Mouse (Mus musculus) CD4-positive helper T cell, adult 2 months (primary cell): ENCODE results near the gene Racgap1.

ENCODE experiments used
- DNase-seq: peaks from one replicate; pipeline ENCODE4 v3.0.0-alpha.2; 2012; ENCODE audit warnings: low read depth, missing footprints, low spot score

The Racgap1 gene

DNA sequence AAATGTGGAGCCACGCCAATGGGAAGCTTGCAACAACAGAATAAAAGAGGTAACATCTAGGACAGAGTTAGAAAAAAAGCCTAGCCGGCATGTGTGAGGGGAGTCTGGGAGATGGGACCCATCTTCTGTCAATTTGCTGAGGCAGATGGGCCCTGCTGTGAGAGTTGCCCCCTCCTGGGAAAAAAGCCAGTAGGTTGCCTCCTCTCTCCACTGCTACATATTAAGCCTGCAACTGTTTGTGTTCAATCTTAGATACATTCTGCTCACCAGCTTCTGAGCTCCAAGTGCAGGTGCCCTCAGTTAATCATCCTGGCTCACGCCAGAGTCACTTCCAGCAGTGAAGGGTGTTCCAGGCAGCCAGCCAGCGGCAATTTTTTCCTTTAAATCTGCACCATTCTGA, 31.6 kb downstream of the Racgap1 start:
- DNase-seq: no peak

DNA sequence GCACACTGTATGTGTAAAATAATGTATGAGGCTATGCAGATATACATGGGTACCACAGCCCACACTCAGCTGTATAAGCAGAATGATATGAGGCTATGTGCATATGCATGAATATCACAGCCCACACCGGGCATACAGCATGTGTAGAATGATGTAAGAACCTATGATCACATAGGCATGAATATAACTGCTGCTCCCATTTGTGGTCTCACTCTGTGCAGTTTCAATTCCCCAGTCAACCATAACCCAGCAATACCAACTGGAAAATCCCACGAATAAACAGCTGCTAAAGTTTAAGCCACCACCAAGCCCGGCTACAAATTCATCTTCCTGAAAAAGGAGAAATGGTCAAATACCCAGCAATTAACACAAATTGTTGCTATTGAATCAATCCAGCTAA, 32.9 kb downstream of the Racgap1 start:
- no peak for DNase-seq

DNA sequence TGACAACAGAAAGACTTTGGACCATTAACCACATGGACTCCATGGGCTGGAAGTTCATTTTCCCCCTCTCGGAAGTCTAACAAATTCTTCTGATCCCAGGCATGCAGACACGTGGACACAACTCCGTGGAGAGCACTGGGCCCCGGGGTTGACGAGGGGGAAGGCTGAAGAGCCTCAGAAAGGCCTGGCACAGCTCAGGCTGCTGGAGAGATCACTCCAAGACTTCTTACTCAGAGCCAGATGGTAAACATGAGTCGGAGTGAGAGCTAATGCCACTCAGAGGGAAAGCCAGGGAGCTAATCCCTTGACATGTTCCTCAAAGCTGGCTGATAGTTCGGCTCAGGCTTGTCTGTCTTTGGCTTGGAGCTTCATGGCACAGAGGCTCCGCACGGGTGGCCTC, 36.2 kb downstream of the Racgap1 start:
- DNase-seq: no peak

DNA sequence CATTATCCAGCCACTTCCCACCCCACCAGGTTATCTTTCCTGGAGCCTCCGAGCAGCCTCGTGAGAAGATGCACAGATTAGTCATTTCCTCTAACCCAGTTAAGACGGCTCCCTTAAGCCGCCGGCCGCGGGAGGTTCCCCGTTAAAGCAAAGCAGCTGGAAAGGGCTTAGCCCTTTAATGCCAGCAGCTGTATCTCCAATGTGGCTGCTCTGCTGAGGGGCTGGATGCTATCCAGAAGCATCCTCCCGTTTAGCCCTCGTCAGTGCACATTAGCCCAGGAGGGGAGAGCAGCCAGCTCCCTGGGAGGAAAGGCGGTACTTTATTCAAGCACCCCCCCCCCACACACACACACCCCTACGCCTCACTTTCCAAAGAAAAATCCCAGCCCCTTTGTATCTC, 36.7 kb downstream of the Racgap1 start:
- DNase-seq: no peak

DNA sequence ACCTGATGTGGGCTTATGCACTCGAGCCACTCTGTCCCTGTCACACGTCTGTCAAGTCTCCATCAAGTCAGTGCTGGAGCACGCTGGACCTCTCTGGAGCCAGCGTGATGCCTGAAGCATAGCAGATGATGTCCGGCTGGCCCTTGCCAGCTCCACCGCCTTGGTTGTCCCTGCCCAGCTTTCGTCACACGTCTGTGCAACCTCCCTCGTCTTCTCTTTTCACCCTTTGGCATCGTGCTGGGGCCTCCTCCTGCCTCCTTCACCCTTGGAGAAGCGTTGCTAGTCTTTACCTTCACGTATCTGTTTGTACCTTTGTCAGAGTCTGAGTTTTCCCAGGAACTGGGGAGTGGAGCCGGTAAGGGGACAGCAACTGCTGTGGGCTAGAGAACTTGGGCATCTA, 37.2 kb downstream of the Racgap1 start:
- no peak for DNase-seq

DNA sequence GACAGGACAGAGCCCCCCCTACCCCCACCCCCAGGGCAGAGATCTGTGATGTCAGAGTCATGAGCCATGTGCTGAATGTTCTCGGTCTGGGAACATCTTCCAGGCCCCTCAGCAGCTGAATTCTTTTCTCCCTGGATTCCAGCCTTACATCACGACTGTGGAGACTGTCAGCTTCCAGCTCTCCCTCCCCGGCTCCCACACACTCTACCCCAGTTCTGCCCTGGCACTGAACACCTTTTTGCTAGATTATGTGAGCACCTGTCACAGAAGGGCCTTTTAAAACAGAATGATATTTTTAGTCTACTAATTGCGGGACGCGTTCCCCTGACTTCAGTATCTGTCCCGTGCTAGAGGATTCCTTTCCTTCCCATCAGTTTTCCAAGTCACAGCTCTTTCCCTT, 39.9 kb downstream of the Racgap1 start:
- no peak for DNase-seq

DNA sequence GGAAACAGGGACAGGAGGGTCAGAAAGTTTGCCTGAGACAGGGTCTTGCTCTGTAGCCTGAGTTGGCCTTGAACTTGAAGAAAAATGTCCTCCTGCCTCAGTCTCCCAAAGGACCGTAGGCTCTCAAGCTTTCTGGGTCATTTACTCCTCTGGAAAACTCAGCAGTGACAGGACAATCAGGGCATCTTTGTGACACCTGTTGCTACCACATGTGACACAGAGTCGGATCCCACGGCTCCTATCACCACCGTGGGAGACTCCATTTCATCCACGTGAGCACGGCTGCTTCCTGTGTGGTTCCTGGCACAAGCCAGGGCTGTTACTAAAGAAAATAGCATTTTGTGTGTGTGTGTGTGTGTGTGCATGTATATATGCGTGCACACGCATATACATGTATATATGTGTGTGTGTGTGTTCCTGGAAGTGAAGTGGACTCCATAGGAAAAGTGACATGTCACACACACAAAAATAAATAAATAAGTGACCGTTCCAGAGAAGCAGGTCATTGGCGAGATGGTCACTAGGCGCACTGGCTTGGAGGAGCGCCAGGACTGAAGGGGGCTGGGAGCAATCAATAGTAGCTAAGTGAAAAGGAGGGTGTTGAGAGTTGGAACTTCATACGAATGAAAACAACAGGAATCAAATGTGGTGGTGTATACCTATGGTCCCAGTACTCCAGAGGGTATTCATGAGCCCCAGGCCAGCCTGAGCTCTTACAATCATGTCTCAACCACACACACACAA, 42.9 kb downstream of the Racgap1 start:
- no peak for DNase-seq

DNA sequence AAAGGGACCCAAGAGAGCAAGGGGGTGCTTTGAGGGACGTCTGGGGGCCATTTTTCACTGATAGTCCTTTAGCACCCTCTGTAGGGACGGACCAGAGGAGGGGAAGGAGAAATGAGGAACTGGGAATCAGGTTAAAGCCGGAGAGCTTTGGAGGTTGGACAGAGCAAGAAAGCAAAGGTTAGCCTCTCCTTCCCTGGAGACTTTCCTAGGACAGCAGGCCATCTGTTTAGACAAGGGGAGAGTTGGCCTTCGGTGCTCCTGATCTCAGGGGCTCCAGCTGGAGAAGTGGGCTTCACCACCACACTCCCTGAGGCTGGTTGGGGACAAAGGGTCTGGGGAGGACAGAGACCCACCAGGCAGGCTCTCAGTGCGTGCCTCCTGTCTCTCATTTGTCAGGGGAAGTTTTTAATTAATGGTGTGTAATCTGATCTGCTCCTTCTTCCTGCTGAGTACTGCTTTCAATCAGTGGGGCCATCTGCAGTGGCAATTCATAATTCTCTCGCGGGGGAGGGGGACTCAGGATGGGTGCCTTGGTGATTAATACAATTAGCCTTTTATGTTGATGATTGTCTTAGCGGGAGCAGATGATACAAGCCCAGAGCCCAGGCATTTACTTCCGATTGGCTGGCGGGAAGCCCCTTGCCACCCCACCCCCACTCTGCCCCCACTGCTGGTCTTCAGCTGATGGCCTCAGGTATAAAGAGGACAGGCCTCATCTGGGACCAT, 43.9 kb downstream of the Racgap1 start:
- DNase-seq: no peak

DNA sequence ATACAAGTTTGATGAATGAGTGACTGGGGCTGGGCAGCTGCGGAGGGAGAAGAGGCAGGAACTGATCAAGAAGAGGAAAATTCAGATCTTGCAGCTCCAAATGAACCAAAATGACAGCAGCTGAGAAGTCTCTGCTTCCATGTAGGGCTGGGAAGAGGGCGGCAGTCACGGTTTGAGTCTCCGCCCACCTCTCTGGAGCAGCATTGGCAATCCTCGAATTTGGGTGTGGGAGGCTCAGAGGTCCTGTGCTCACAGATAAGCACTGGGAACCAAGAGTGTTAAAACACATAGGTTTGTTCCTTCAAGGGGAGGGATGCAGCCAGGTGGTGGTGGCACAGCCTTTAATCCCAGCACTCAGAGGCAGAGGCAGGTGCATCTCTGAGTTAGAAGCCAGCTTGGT, 44.9 kb downstream of the Racgap1 start:
- no peak for DNase-seq

DNA sequence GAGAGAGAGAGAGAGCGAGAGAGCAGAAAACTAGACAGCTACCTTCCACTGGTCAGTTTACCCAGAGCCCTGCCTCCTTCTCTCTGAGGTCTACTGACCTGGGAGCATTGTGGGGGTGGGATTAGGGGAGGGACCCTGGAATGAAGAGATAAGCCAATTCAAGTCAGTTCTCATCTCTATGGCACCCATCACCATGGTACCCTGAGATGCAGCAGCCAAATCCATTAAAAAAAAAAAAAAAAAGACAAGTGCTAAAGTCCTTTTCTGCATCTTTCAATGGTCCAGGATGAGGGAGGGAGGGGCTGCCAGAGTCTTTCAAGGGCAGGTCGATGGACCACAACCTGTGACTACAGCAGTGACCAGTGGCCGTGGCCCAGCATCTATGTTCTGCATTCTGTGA, 45.9 kb downstream of the Racgap1 start:
- DNase-seq: no peak

DNA sequence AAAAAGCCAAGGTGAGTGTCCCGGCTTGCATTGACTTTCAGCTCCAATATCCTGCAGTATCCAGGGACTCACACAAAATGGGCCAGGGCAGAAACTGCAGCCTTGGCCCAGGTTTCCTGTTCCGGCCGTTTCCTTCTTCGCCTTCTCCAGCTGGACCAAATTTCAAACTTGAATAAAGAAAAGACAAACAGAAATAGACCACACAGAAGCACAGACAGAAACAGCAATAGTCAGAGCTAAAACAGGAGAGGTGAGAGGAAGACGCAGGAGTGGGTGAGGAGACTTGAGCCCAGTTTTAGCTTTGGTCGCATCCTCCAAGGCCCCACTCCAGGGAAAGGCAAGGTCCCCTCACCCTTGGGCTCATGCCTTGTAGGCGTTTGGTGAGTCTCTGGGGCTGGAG, 48.2 kb downstream of the Racgap1 start:
- DNase-seq: no peak

DNA sequence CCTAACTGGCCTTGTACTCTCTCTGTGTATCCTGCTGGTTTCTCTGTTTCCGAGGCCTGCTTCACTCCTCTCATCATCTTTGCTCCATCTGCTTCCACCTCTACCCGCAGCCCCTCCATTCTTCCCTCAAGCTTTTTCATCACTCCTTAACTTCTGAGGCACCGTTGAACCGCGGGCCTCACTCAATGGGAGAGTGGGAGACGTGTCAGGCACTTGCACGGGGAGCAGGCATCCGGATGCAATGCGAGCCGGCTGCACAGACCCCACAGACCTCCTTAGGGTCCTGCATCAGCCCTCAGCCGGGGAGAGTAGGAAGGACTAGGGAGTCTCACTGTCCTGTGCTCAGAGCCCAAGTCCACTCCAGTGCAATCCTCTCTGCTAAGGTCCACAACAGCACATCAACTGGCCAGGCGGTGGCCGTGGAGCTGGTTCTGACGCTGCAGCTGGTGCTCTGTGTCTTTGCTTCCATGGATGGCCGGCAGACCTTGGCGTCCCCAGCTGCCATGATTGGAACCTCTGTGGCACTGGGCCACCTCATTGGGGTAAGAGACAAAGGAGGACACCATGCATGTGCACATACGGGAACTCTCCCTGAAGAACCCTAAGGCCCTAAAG, 49.1 kb downstream of the Racgap1 start:
- no peak for DNase-seq

DNA sequence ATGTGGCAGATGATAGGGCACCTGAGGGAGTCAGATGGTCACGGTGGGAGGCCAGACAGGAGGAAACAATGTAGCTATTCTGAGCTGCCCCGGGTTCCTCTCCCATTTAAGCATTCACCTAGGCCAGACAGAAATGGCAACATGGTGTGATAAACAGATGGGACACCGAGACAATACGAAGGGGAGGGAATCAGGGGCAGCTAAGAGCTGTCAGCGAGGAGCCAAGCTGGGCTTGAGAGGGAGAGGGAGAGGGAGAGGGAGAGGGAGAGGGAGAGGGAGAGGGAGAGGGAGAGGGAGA, 49.7 kb downstream of the Racgap1 start:
- no peak for DNase-seq

DNA sequence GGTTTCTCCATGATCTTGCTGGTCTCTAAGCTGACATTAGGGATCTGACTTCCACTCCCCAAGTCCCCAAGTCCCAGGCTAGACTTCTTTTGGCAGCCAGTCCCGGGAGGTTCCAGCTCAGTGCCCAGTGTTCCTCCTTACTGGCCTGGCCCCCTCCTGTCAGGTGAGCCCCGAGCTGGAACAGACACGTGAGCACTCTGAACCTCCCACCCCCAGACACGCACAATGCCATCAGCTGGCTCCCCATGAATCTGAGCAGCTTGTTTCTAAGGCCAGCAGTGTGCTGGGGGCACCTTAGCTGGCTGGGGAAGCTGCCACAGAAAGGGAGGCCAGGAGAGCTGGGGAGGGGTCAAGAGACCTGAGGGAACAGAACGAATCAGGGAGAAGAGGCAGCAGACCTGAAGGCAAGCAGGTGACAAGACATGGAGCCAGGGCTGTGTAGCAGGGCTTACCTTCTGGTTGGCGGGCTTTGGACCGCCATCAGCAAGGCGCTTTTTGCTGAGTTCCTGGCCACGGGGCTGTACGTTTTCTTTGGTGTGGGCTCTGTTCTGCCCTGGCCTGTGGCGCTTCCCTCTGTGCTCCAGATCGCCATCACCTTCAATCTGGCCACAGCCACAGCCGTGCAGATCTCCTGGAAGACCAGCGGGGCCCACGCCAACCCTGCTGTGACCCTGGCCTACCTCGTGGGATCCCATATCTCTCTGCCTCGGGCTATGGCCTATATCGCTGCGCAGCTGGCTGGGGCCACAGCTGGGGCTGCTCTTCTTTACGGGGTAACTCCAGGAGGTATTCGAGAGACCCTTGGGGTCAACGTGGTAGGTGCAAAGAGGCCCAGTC, 50.3 kb downstream of the Racgap1 start, which contains the start of gene Aqp6:
Gene Aqp6 (plus strand): TSS at position 415 of the 837 bp plus-strand sequence.
- DNase-seq: no peak

DNA sequence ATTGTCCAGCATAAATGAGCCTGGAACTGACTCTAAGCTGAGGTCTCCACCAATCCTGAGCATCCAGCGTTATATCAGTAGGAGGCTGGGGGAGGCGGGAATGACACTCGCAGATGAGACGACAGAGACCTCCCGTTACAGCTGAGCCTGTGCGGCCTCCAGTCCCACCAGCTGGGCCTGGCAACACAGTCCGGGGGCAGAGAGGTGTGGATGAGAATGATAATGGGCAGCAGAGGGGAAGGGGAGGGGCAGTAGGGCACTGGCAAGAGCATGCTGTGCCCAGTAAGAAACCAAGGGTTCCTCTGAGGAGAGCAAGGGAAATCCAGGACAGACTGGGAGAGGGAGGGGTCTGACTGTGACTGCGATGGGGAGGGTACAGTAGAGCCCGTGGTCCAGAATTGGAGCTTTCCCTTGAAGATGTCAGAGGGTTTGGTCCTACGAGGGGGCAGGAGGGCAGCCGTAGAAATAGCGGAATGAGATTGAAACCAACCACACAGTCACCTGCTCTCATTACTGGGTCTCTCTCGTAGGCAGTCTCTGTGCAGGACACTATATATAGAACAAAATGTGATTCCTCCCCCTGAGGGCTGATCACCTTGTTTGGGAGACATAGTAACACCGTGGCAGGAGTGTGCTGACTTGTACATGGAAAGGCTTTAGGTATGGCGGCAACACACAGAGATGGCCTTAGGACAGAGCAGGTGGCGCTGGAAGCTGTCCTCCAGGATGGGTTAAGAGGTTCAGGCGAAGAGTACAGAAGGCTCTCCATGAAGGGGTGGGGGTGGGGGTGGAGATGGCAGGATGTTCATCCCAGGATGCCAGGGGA, 52.0 kb downstream of the Racgap1 start:
- DNase-seq: no peak

DNA sequence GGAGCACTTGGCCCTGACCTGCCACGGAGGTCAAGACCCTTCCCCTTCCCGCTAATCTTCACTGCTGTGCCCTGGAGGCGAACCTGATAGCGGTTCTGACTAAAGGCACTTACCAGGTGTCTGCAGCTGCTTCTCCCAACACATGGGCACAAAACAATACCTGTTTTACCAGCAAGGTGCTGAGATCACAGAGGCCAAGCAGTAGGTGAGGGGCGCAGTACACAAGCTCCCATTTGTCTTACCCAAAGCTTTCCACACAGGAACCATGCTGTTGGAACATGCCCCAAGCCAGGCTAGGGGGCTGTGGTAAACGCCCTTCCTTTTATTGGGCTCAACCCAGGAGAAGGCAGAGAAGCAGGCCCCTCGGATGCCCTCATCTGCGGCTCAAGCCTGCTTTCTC, 53.9 kb downstream of the Racgap1 start:
- DNase-seq: no peak

DNA sequence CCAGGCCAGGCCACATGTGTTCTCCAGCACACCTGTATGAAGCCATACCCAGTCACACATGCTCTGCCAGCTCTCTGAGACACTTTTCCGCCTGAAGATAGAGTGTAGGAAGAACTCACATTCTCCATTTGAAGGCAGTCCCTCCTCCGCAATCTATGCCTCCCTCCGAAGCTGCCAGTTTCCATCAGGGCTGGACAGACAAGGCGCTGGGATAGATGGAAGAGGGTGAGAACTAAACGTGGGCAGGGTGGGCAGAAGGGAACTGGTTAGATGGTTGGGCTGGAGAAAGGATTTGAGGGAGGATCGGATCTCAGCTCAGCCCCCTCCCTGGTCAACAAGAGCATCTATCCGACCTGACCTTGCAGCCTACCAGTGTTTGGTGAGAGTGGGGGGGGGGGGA, 54.6 kb downstream of the Racgap1 start:
- no peak for DNase-seq

DNA sequence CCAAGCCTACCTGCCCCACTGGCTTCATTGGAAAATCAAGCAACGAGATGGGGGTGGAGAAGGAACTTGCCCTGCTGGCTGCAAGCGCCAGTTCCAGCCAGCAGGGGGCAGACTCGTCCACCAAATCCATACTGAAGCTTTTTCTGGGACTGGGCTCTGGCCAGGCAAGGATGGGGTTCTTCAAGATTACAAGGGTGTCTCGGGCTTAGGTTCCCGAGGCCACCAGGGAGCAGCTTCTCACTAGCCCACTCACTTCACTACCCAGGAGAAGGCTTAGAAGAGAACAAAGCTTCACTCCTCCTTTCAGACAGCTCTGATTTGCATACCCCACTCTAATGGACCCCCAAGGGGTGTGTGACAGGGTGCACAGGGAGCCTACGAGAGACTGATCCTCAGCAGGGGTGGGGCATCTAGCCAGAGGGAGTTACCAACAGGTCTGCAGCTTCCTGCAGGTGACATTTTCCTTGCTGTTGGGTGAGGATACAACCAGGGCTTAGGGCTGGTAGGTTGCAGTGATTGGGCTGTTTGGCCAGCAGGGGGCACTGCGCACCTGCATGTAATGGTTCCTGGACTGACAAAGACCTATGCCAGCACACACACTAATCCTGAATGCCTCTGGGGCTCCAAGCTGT, 55.3 kb downstream of the Racgap1 start:
- DNase-seq: peak; percentile 76

DNA sequence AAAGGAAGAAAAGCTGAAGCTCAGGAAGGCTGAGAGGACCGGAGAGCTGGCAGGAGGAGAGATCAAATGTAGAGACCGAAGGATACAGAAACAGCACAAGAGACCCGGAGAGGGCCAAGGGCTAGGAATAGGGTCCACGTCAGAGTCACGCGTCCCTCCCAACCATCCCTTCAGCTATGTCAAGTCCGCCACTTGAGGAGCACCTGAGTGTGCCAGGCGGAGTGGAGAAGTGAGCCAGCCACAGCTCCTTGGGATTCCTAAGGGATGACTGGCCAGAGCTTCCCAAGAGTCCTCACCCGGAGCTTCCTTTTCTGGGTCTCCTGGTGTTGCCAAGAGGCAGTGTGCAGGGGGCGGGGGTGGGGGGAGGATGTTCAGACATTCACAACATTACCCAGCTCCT, 56.5 kb downstream of the Racgap1 start:
- DNase-seq: no peak

DNA sequence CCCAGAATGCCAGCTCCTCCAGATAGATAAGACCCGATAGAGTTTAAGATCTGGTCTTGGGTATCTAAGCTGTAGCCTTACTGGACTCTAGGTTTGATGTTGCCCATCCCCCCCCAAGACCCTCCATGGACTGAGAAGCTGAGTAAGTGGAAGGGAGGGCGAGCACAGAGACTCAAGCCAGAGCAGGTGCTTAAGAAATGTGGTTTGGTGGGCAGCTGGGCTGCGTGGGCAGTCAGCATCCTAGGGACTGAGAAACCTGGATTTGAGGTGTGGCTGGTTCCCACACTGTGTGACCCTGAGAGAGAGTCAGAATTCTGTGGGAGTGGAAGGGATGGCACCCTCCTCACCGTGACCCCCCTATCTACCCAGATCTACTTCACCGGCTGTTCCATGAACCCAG, 58.6 kb downstream of the Racgap1 start:
- DNase-seq: no peak

DNA sequence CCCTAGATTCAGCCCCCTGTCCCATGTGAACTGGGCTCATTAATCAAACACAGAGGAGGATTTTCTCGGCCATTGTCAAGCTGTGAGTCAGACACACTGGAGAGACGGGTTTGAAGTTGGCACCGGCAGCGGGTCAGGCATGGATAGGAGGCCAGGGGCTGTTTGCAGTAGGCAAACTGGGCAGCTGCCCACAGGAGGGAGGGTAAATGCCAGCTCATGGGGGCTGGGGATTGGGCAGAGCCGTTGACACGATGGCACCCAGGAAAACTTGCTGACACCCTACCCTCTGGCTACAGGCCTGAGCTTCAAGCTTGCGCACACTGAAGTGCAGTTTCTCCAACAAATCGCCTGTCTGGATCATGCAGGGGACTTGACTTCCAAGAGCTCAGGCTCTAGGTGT, 59.3 kb downstream of the Racgap1 start:
- DNase-seq: no peak
